Mouse (Mus musculus) heart, postnatal 36 days (tissue): ENCODE results near the gene Adcy1. TPM values are rescaled to one million over a fixed set of nuclear protein-coding genes. Genes with fewer than 3 reads are reported as not detected.
"Not testable (repeated sequence)": the region's sequence is repeated elsewhere in the genome, so short reads cannot be mapped to it uniquely, and the experiment has no call there.

ENCODE experiments used
- DNase-seq, 2 experiments: peaks; one replicate each; pipeline ENCODE4 v3.0.0; 2021 to 2022
- intact Hi-C: fragments of 180-260 bp; cut with DNase I; formaldehyde crosslinking; loops from one replicate; pipeline ENCODE4 v1.15.1; 2025
- total RNA-seq, 2 experiments: library from RNA; stranded (reverse); gene quantifications; 2 replicates each; pipeline ENCODE4 v1.2.3; 2021

Gene Adcy1
- total RNA-seq, 2 experiments from 2014 or later = 1.6 to 2.0 TPM

DNA sequence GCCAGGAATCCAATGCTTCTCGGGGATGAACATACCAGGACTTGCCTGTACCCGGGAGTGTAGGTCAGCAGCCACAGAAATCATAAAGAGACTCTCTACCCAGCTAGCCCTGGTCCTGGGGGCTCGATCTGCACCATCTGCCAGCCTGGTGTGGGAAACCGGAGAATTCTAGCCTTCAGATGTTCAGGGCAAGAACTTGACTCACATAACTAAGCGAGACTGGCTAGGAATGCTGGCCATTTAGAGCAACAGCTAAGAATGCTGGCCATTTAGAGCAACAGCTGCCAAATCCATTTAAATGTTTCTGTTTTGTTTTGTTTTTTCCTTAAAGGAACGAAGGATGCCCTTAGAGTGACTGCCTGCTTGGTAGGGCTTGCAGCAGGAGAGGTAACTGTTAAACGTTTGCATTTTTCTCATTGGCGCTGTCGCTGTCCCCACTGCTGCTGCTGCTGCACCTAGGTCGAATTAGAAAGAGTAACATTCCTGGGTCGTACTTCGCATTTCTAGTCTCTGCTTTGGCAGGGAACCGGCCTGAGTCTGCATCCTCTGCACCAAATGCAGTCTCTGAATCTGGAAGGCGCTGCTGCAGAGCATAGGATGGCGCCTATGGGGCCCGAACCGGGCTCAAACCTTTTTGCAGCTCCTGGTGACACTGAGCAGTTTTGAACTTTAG, 149.0 kb downstream of the Adcy1 start:
- no peak for DNase-seq
- intact Hi-C loops = loop anchor here (5.0 to 10.0 kb wide), 3 partner anchors 285 to 923 kb away; no protein-coding TSS in a partner anchor

DNA sequence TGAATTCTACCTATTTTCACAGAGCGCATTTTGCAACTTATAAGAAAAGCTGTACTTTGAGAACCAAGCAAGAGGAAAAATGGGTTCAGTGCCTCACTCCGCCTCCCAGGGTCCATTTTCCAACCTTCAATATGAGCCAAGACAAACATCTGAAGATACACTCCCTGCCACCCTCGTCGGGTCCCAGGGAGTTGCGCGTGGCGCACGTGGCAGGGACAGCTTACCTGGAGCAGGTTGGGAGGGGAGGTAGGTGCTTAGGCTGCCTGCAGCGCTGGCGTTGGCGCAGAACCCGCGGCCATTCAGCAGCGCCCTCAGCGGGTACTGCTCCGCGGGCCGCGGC, 149.8 kb downstream of the Adcy1 start:
- DNase-seq = no peak
- intact Hi-C loops = loop anchor here (5.0 to 10.0 kb wide), 3 partner anchors 284 to 922 kb away; no protein-coding TSS in a partner anchor

DNA sequence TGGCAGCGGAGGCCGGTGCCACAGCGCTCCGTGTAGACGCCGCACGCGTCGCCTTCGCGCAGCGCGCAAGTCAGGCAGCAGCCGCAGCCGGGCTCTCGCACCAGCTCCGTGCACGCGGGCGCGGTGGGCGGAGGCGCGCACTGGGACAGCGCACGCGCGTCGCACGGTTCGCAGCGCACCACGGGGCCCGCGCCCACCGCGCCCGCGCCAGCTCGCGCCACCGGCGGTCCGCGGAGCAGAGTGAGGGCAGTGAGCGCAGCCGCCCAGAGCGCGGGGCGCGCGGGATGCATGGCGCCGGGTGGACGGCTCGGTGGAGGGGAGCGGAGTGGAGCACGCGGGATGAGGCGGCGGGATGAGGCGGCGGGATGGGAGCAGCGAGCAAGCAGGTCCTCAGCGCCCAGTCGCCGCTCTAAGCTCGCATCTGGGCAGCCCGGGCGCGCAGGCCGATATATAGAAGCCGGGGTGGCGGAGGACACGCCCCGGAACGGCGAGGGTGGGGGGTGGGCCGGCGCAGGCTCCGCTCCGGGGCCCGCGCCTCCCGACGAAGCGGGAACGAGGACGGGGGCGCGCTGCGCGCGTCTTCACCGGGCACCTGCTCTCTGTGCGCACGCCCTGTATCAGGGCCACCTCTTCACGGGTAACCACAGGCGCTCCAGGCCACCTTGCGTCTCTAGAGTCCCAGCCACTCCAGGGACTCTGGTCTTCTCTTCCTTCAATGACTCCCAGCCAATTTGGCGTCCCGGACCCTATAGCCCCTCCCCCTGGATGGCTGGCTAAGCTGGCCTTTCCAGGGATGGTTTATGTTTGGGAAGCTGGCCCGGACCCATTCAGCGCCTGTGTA, 150.4 kb downstream of the Adcy1 start, which contains the start of gene Igfbp3:
Igfbp3 (minus strand) TSS at position 423 of the 841 bp plus-strand sequence.
- peak; percentile 56 to 58 for DNase-seq
- intact Hi-C loops = loop anchor here (2.0 to 10.0 kb wide), 4 partner anchors 284 to 921 kb away; no protein-coding TSS in a partner anchor

DNA sequence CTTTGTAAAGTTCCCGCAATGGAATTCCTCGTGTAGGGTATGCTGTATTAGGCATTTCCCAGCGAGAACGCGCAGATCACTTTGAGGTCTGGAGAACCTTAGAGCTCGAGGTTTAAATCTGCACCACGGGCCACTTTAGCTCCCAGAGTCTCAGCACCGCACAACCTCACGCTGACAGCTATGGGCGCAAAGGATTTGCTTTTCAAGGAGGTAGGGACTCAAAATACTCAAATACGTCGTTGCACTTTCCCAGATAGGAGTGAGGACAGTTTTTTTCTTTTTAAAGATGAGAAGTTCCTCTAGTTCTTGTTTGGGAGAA, 151.0 kb downstream of the Adcy1 start:
- peak in 1 of 2 experiments; percentile 13 for DNase-seq
- intact Hi-C loops = loop anchor here (2.0 to 10.0 kb wide), 4 partner anchors 283 to 920 kb away; no protein-coding TSS in a partner anchor

DNA sequence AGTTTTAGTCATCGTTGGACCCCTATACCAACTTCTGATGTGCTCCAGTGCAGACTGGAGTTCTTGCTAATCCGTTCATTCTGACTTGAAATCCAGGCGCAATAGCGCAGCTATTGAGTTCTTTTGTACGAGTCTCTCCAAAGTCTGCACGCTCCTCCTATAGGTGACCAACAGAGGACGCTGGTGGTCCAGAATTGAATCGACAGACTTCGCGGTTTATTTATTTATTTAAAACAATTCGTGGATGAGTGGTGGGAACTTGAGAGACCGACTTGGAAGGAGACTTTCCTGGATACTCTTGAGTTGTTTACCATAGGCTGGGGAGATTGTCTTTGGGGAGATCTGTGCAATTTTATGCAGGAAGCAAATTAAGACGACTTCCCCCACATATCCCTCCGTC, 151.5 kb downstream of the Adcy1 start:
- DNase-seq = peak; percentile 44
- intact Hi-C loops = loop anchor here (1.0 to 10.0 kb wide), 5 partner anchors 283 to 920 kb away; no protein-coding TSS in a partner anchor

GRCm38 (mm10) chr11:7215703-7216102, 152.4 kb downstream of the Adcy1 start:
- intact Hi-C loops = loop anchor here (1.0 to 10.0 kb wide), 3 partner anchors 349 to 919 kb away; no protein-coding TSS in a partner anchor
- DNase-seq = peak; percentile 52 to 71

GRCm38 (mm10) chr11:7221826-7222225, 158.5 kb downstream of the Adcy1 start:
- DNase-seq, intact Hi-C loops: not testable (repeated sequence)

GRCm38 (mm10) chr11:7226200-7226599, 162.9 kb downstream of the Adcy1 start:
- intact Hi-C loops = no loop called here
- DNase-seq = no peak

GRCm38 (mm10) chr11:7226810-7227550, 163.7 kb downstream of the Adcy1 start:
- no peak for DNase-seq
- intact Hi-C loops = no loop called here

DNA sequence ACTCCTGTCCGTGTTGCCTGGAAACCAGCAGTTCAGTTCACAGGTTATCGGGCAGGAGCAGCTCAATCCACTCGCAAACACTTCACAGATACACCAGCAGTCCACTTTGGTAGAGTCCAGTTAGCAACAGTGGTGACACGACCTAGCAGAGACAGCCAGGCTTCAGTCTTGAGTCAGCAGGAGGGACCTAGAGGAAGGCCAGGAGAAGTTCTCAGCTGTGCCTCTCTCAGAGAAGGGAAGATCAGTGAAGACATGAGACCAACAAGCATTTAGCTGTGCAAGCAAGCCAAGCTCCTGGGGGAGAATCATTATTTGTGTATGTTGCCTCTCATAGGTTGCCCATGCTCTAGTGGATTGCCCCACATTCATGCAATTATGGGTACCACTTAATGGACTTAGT, 164.8 kb downstream of the Adcy1 start:
- intact Hi-C loops = no loop called here
- DNase-seq = no peak

Other genes starting within 250 kb of the Adcy1 start
- gene Gm11983, start 225.8 kb upstream of the Adcy1 start, total RNA-seq = not detected
- not detected for gene Gm11985, start 125.1 kb downstream of the Adcy1 start, total RNA-seq
- gene Igfbp1, start 134.3 kb downstream of the Adcy1 start, total RNA-seq = not detected
- 10 to 100 TPM; 28.9 to 31.0 TPM for gene Igfbp3, start 150.4 kb downstream of the Adcy1 start, total RNA-seq